Mouse (Mus musculus) c-Kit-positive CD71-positive TER-119-negative erythroid progenitor cells, embryonic 14.5 days (primary cell): Measurements from ENCODE around the gene Nwd1.

Source experiments
- DNase-seq: peaks from one replicate; pipeline ENCODE4 v3.0.0-alpha.2; 2013; ENCODE audit warnings: low read depth

Nwd1 gene

GRCm38 (mm10) chr8:72698349-72698926 lies 51.9 kb downstream of the Nwd1 start:
- no peak for DNase-seq

- no peak for DNase-seq
Measured at GRCm38 (mm10) chr8:72712569-72712968, 66.1 kb downstream of the Nwd1 start.

- DNase-seq = peak; percentile 42
Measured at GRCm38 (mm10) chr8:72716594-72716993, 70.1 kb downstream of the Nwd1 start.

GRCm38 (mm10) chr8:72720541-72720940 lies 74.0 kb downstream of the Nwd1 start:
- DNase-seq = no peak

- peak; percentile 80 for DNase-seq
Measured at GRCm38 (mm10) chr8:72722769-72723650, 76.5 kb downstream of the Nwd1 start, which contains the start of gene Sin3b. TSS of gene Sin3b (plus strand) at chr8:72723285.

GRCm38 (mm10) chr8:72723651-72724001 lies 77.1 kb downstream of the Nwd1 start:
- DNase-seq = no peak

- no peak for DNase-seq
Measured at GRCm38 (mm10) chr8:72728636-72729035, 82.1 kb downstream of the Nwd1 start.

GRCm38 (mm10) chr8:72735001-72735400 lies 88.5 kb downstream of the Nwd1 start:
- no peak for DNase-seq

- no peak for DNase-seq
Measured at GRCm38 (mm10) chr8:72736868-72737267, 90.4 kb downstream of the Nwd1 start.

GRCm38 (mm10) chr8:72746061-72746460 lies 99.5 kb downstream of the Nwd1 start:
- DNase-seq = peak; percentile 28

GRCm38 (mm10) chr8:72749846-72750245 lies 103.3 kb downstream of the Nwd1 start:
- no peak for DNase-seq

- no peak for DNase-seq
Measured at GRCm38 (mm10) chr8:72750266-72750665, 103.8 kb downstream of the Nwd1 start.

GRCm38 (mm10) chr8:72751126-72751525 lies 104.6 kb downstream of the Nwd1 start:
- DNase-seq = no peak

GRCm38 (mm10) chr8:72752289-72752688 lies 105.8 kb downstream of the Nwd1 start:
- DNase-seq = no peak

GRCm38 (mm10) chr8:72753165-72753564 lies 106.7 kb downstream of the Nwd1 start:
- no peak for DNase-seq

- DNase-seq = no peak
Measured at GRCm38 (mm10) chr8:72753781-72754180, 107.3 kb downstream of the Nwd1 start.

- DNase-seq = no peak
Measured at GRCm38 (mm10) chr8:72756031-72756430, 109.5 kb downstream of the Nwd1 start.

GRCm38 (mm10) chr8:72756771-72757390 lies 110.4 kb downstream of the Nwd1 start:
- DNase-seq = no peak

GRCm38 (mm10) chr8:72757426-72758195 lies 111.1 kb downstream of the Nwd1 start:
- DNase-seq = no peak

- no peak for DNase-seq
Measured at GRCm38 (mm10) chr8:72758310-72758709, 111.8 kb downstream of the Nwd1 start.

GRCm38 (mm10) chr8:72760216-72760615 lies 113.7 kb downstream of the Nwd1 start:
- no peak for DNase-seq

GRCm38 (mm10) chr8:72761322-72762051 lies 115.0 kb downstream of the Nwd1 start, which contains the start of gene F2rl3:
TSS of gene F2rl3 (plus strand) at chr8:72761880.
- DNase-seq = no peak
